Mouse (Mus musculus): Measurements from ENCODE around the gene Entpd1.

Gene Entpd1

GRCm38 (mm10) chr19:40630096-40630495 is 17.9 kb downstream of the Entpd1 start:
- no peak for DNase-seq

GRCm38 (mm10) chr19:40630606-40631005 is 18.4 kb downstream of the Entpd1 start:
- DNase-seq, result no peak

GRCm38 (mm10) chr19:40632193-40632592 is 20.0 kb downstream of the Entpd1 start:
- no peak for DNase-seq

GRCm38 (mm10) chr19:40632668-40633067 is 20.5 kb downstream of the Entpd1 start:
- no peak for DNase-seq

GRCm38 (mm10) chr19:40633144-40633543 is 21.0 kb downstream of the Entpd1 start:
- DNase-seq, result no peak

GRCm38 (mm10) chr19:40637091-40637490 is 24.9 kb downstream of the Entpd1 start:
- DNase-seq, result peak; percentile 56

GRCm38 (mm10) chr19:40637601-40638000 is 25.4 kb downstream of the Entpd1 start:
- DNase-seq, result no peak

GRCm38 (mm10) chr19:40638582-40638981 is 26.4 kb downstream of the Entpd1 start:
- DNase-seq, result no peak

- DNase-seq, result no peak
These were observed 27.7 kb downstream of the Entpd1 start for GRCm38 (mm10) chr19:40639729-40640304.

GRCm38 (mm10) chr19:40640799-40641198 is 28.6 kb downstream of the Entpd1 start:
- DNase-seq, result no peak

- no peak for DNase-seq
These were observed 31.7 kb downstream of the Entpd1 start for GRCm38 (mm10) chr19:40643846-40644245.

- no peak for DNase-seq
These were observed 34.2 kb downstream of the Entpd1 start for GRCm38 (mm10) chr19:40646379-40646778.

- no peak for DNase-seq
These were observed 35.4 kb downstream of the Entpd1 start for GRCm38 (mm10) chr19:40647319-40648158.

- DNase-seq, result no peak
These were observed 37.9 kb downstream of the Entpd1 start for GRCm38 (mm10) chr19:40650090-40650489.

- DNase-seq, result no peak
These were observed 44.0 kb downstream of the Entpd1 start for GRCm38 (mm10) chr19:40656207-40656606.

GRCm38 (mm10) chr19:40658281-40658680 is 46.1 kb downstream of the Entpd1 start:
- no peak for DNase-seq

- peak; percentile 60 for DNase-seq
These were observed 46.8 kb downstream of the Entpd1 start for GRCm38 (mm10) chr19:40658935-40659334.

GRCm38 (mm10) chr19:40659651-40660478 is 47.7 kb downstream of the Entpd1 start:
- peak; percentile 51 for DNase-seq

GRCm38 (mm10) chr19:40660510-40660909 is 48.3 kb downstream of the Entpd1 start:
- DNase-seq, result no peak

GRCm38 (mm10) chr19:40661108-40661507 is 48.9 kb downstream of the Entpd1 start:
- peak; percentile 45 for DNase-seq

- DNase-seq, result no peak
These were observed 49.7 kb downstream of the Entpd1 start for GRCm38 (mm10) chr19:40661874-40662273.

GRCm38 (mm10) chr19:40662727-40663126 is 50.6 kb downstream of the Entpd1 start:
- DNase-seq, result peak; percentile 32

- no peak for DNase-seq
These were observed 53.6 kb downstream of the Entpd1 start for GRCm38 (mm10) chr19:40665778-40666177.
